Mouse (Mus musculus): ENCODE measurements around the gene Rbms1. TPM values are rescaled to one million over a fixed set of nuclear protein-coding genes. Genes with fewer than 3 reads are reported as not detected.
"Not testable (repeated sequence)": the region's sequence is repeated elsewhere in the genome, so short reads cannot be mapped to it uniquely, and the experiment has no call there.

Gene Rbms1
- polyA plus RNA-seq, 1 experiment from 2014 or later, result 69.7 TPM

GRCm38 (mm10) chr2:60832254-60832653, 130.7 kb downstream of the Rbms1 start:
- Histone ChIP-seq H3K36me3 (no peaks in the 10 kb centered on the region), H3K4me1 (replicated peaks) (peaks cover 13% of the 10 kb centered on the region), H3K4me3 (no peak overlapping the region), H3K9me3 (no peaks in the 10 kb centered on the region), H3K27me3 (ENCODE audit: insufficient read depth, poor library complexity, severe bottlenecking) (no peaks in the 10 kb centered on the region), H3K27ac (no peak overlapping the region)
- WGBS, result 91% methylated on average over 8 of the region's 8 CpGs
- DNase-seq (ENCODE audit: low spot score), result no peak

- 52% methylated on average over 1 of the region's 1 CpGs for WGBS
- not testable (repeated sequence) for H3K36me3 ChIP-seq; H3K27me3 ChIP-seq (ENCODE audit: insufficient read depth, poor library complexity, severe bottlenecking); H3K27ac ChIP-seq; H3K4me1 ChIP-seq (replicated peaks); DNase-seq (ENCODE audit: low spot score); H3K9me3 ChIP-seq; H3K4me3 ChIP-seq
Measured at GRCm38 (mm10) chr2:60830464-60830863, 132.5 kb downstream of the Rbms1 start.

GRCm38 (mm10) chr2:60828908-60829462, 134.0 kb downstream of the Rbms1 start:
- no peaks in the 10 kb centered on the region for H3K27me3 ChIP-seq (ENCODE audit: insufficient read depth, poor library complexity, severe bottlenecking)
- no peak overlapping the region for H3K27ac ChIP-seq
- H3K4me3 ChIP-seq, result no peak overlapping the region
- 94% methylated on average over 10 of the region's 10 CpGs for WGBS
- peaks cover 9% of the 10 kb centered on the region for H3K4me1 ChIP-seq (replicated peaks)
- no peaks in the 10 kb centered on the region for H3K36me3 ChIP-seq
- no peak for DNase-seq (ENCODE audit: low spot score)
- no peaks in the 10 kb centered on the region for H3K9me3 ChIP-seq

GRCm38 (mm10) chr2:60827152-60827428, 135.9 kb downstream of the Rbms1 start:
- 83% methylated on average over 5 of the region's 5 CpGs for WGBS
- peaks cover 9% of the 10 kb centered on the region for H3K4me1 ChIP-seq (replicated peaks)
- no peak overlapping the region for H3K4me3 ChIP-seq
- no peaks in the 10 kb centered on the region for H3K36me3 ChIP-seq
- H3K9me3 ChIP-seq, result no peaks in the 10 kb centered on the region
- H3K27ac ChIP-seq, result no peak overlapping the region
- H3K27me3 ChIP-seq (ENCODE audit: insufficient read depth, poor library complexity, severe bottlenecking), result no peaks in the 10 kb centered on the region
- DNase-seq (ENCODE audit: low spot score), result no peak

GRCm38 (mm10) chr2:60826406-60827151, 136.4 kb downstream of the Rbms1 start:
- Histone ChIP-seq H3K27ac (no peak overlapping the region), H3K27me3 (ENCODE audit: insufficient read depth, poor library complexity, severe bottlenecking) (no peaks in the 10 kb centered on the region), H3K4me3 (no peak overlapping the region), H3K4me1 (replicated peaks) (peaks cover 9% of the 10 kb centered on the region), H3K36me3 (no peaks in the 10 kb centered on the region), H3K9me3 (no peaks in the 10 kb centered on the region)
- no peak for DNase-seq (ENCODE audit: low spot score)
- 87% methylated on average over 11 of the region's 11 CpGs for WGBS

GRCm38 (mm10) chr2:60825690-60826089, 137.3 kb downstream of the Rbms1 start:
- no peak overlapping the region for H3K4me3 ChIP-seq
- WGBS, result 79% methylated on average over 4 of the region's 4 CpGs
- H3K4me1 ChIP-seq (replicated peaks), result peaks cover 9% of the 10 kb centered on the region
- no peak overlapping the region for H3K27ac ChIP-seq
- H3K27me3 ChIP-seq (ENCODE audit: insufficient read depth, poor library complexity, severe bottlenecking), result no peaks in the 10 kb centered on the region
- H3K9me3 ChIP-seq, result no peaks in the 10 kb centered on the region
- no peak for DNase-seq (ENCODE audit: low spot score)
- no peaks in the 10 kb centered on the region for H3K36me3 ChIP-seq

GRCm38 (mm10) chr2:60821635-60822034, 141.4 kb downstream of the Rbms1 start:
- Histone ChIP-seq H3K27me3 (ENCODE audit: insufficient read depth, poor library complexity, severe bottlenecking) (no peaks in the 10 kb centered on the region), H3K9me3 (no peaks in the 10 kb centered on the region), H3K36me3 (no peaks in the 10 kb centered on the region), H3K27ac (no peak overlapping the region), H3K4me1 (replicated peaks) (peaks cover 8% of the 10 kb centered on the region), H3K4me3 (no peak overlapping the region)
- DNase-seq (ENCODE audit: low spot score), result no peak
- 94% methylated on average over 3 of the region's 3 CpGs for WGBS

- 26% methylated on average over 2 of the region's 2 CpGs for WGBS
- no peaks in the 10 kb centered on the region for H3K27me3 ChIP-seq (ENCODE audit: insufficient read depth, poor library complexity, severe bottlenecking)
- H3K4me1 ChIP-seq (replicated peaks), result peaks cover 6% of the 10 kb centered on the region
- no peaks in the 10 kb centered on the region for H3K36me3 ChIP-seq
- DNase-seq (ENCODE audit: low spot score), result no peak
- no peak overlapping the region for H3K27ac ChIP-seq
- H3K9me3 ChIP-seq, result no peaks in the 10 kb centered on the region
- H3K4me3 ChIP-seq, result no peak overlapping the region
Measured at GRCm38 (mm10) chr2:60818632-60819031, 144.4 kb downstream of the Rbms1 start.

GRCm38 (mm10) chr2:60816307-60816706, 146.7 kb downstream of the Rbms1 start:
- no peaks in the 10 kb centered on the region for H3K9me3 ChIP-seq
- no peak overlapping the region for H3K4me3 ChIP-seq
- no peaks in the 10 kb centered on the region for H3K36me3 ChIP-seq
- H3K27ac ChIP-seq, result no peak overlapping the region
- H3K27me3 ChIP-seq (ENCODE audit: insufficient read depth, poor library complexity, severe bottlenecking), result no peaks in the 10 kb centered on the region
- no peak for DNase-seq (ENCODE audit: low spot score)
- H3K4me1 ChIP-seq (replicated peaks), result peaks cover 6% of the 10 kb centered on the region
- WGBS, result 84% methylated on average over 2 of the region's 2 CpGs

- WGBS, result 90% methylated on average over 6 of the region's 6 CpGs
- Histone ChIP-seq H3K4me3 (no peak overlapping the region), H3K36me3 (no peaks in the 10 kb centered on the region), H3K4me1 (replicated peaks) (peaks cover 12% of the 10 kb centered on the region), H3K27ac (no peak overlapping the region), H3K9me3 (no peaks in the 10 kb centered on the region), H3K27me3 (ENCODE audit: insufficient read depth, poor library complexity, severe bottlenecking) (no peaks in the 10 kb centered on the region)
- no peak for DNase-seq (ENCODE audit: low spot score)
Measured at GRCm38 (mm10) chr2:60814788-60815187, 148.2 kb downstream of the Rbms1 start.

GRCm38 (mm10) chr2:60812949-60813348, 150.0 kb downstream of the Rbms1 start:
- Histone ChIP-seq H3K27me3 (ENCODE audit: insufficient read depth, poor library complexity, severe bottlenecking) (no peaks in the 10 kb centered on the region), H3K36me3 (no peaks in the 10 kb centered on the region), H3K4me3 (no peak overlapping the region), H3K27ac (no peak overlapping the region), H3K9me3 (no peaks in the 10 kb centered on the region), H3K4me1 (replicated peaks) (peaks cover 21% of the 10 kb centered on the region)
- no peak for DNase-seq (ENCODE audit: low spot score)
- 89% methylated on average over 12 of the region's 12 CpGs for WGBS

GRCm38 (mm10) chr2:60810617-60811016, 152.4 kb downstream of the Rbms1 start:
- H3K4me3 ChIP-seq, result no peak overlapping the region
- H3K9me3 ChIP-seq, result no peaks in the 10 kb centered on the region
- H3K27ac ChIP-seq, result no peak overlapping the region
- no peaks in the 10 kb centered on the region for H3K36me3 ChIP-seq
- DNase-seq (ENCODE audit: low spot score), result no peak
- H3K4me1 ChIP-seq (replicated peaks), result peaks cover 27% of the 10 kb centered on the region
- no peaks in the 10 kb centered on the region for H3K27me3 ChIP-seq (ENCODE audit: insufficient read depth, poor library complexity, severe bottlenecking)

GRCm38 (mm10) chr2:60809441-60809921, 153.5 kb downstream of the Rbms1 start:
- Histone ChIP-seq H3K27me3 (ENCODE audit: insufficient read depth, poor library complexity, severe bottlenecking) (no peaks in the 10 kb centered on the region), H3K27ac (peak overlapping the region; percentile 69), H3K4me1 (replicated peaks) (peaks cover 32% of the 10 kb centered on the region), H3K4me3 (no peak overlapping the region), H3K9me3 (no peaks in the 10 kb centered on the region), H3K36me3 (no peaks in the 10 kb centered on the region)
- DNase-seq (ENCODE audit: low spot score), result no peak
- 40% methylated on average over 7 of the region's 7 CpGs for WGBS

Measured in hindbrain, embryonic 10.5 days (tissue).